9 mouse cellular contexts compared by ENCODE assay signal in genomic region chr4:148337890-148338880, GRCm38 (mm10). TPM values are rescaled to one million over a fixed set of nuclear protein-coding genes. Genes with fewer than 3 reads are reported as not detected.
DNase-seq lines count a peak whose midpoint lies in the region; ATAC-seq and TF ChIP-seq lines count a peak whose summit lies in the region.
"Had no signal": no experiment of that assay in that cellular context is flagged by ENCODE, and none has a peak within 500 bp of the region (broad histone marks: within the 10 kb centered on the region; RNA-seq: fewer than 3 reads in every experiment).

No protein-coding gene starts in this region.

- H3K4me2 ChIP-seq in liver, embryonic 14.5 days (ENCODE audit: low read depth) = no peak overlapping the region
- H3K4me2 ChIP-seq in liver, embryonic 12.5 days = no peak overlapping the region

- no peaks in the 10 kb centered on the region for H3K36me3 ChIP-seq in liver, embryonic 14.5 days (replicated peaks; ENCODE audit: control insufficient read depth, insufficient read depth, low read depth)
- no peaks in the 10 kb centered on the region for H3K36me3 ChIP-seq in liver, embryonic 12.5 days

- no peak overlapping the region for H3K27ac ChIP-seq in liver, embryonic 14.5 days
- H3K27ac ChIP-seq in liver, embryonic 12.5 days = no peak overlapping the region
- H3K27ac ChIP-seq in gastrocnemius, adult 2 months = no peak overlapping the region

- no peaks in the 10 kb centered on the region for H3K27me3 ChIP-seq in liver, embryonic 14.5 days (ENCODE audit: control insufficient read depth, insufficient read depth, low read length)
- no peaks in the 10 kb centered on the region for H3K27me3 ChIP-seq in liver, embryonic 12.5 days (replicated peaks)

- no peak for ATAC-seq in liver, embryonic 14.5 days (ENCODE audit: insufficient read depth)
- no peak for ATAC-seq in liver, embryonic 12.5 days
- no peak for ATAC-seq in CD4-positive, CD25-positive, alpha-beta regulatory T cell, adult 4 months

- no peaks in the 10 kb centered on the region for H3K4me1 ChIP-seq in liver, embryonic 14.5 days (replicated peaks; ENCODE audit: control insufficient read depth in 2 of 2, insufficient read depth in 2 of 2, low read length in 1 of 2)
- no peaks in the 10 kb centered on the region for H3K4me1 ChIP-seq in liver, embryonic 12.5 days

- H3K9ac ChIP-seq in liver, embryonic 14.5 days (replicated peaks) = no peak overlapping the region
- H3K9ac ChIP-seq in liver, embryonic 12.5 days = no peak overlapping the region

- WGBS in liver, embryonic 14.5 days (ENCODE audit: insufficient replicate concordance) = 49% methylated on average over 13 of the region's 13 CpGs
- 59% methylated on average over 13 of the region's 13 CpGs for WGBS in liver, embryonic 12.5 days (ENCODE audit: insufficient replicate concordance)

- no peaks in the 10 kb centered on the region for H3K9me3 ChIP-seq in liver, embryonic 14.5 days (ENCODE audit: control insufficient read depth, low read length)
- no peaks in the 10 kb centered on the region for H3K9me3 ChIP-seq in liver, embryonic 12.5 days (replicated peaks)

- no peak overlapping the region for H3K4me3 ChIP-seq in liver, embryonic 14.5 days (ENCODE audit: insufficient read depth in 1 of 2, low read depth in 2 of 2, low read length in 2 of 2)
- no peak overlapping the region for H3K4me3 ChIP-seq in liver, embryonic 12.5 days
- H3K4me3 ChIP-seq in gastrocnemius, adult 2 months = no peak overlapping the region

- peak; percentile 63 for TF ChIP-seq CTCF in liver, embryonic 14.5 days (IDR thresholded peaks at IDR 0.05; ENCODE audit: low read depth)
- no peak for TF ChIP-seq CTCF in gastrocnemius, adult 2 months (IDR thresholded peaks at IDR 0.05)

- DNase-seq in cerebellum, adult 18-20 months = peak; percentile 22 to 30
- DNase-seq in cerebellum, postnatal 36 days = no peak
- no peak for DNase-seq in liver, embryonic 14.5 days (ENCODE audit: low read depth in 3 of 3, low spot score in 3 of 3)
- DNase-seq in brain, adult 2 months (ENCODE audit: low read depth, low spot score) = peak; percentile 65
- peak; percentile 60 for DNase-seq in left cerebral cortex, postnatal 4 days
- DNase-seq in gastrocnemius, adult 2 months = no peak
- DNase-seq: kidney, postnatal 25 days had no signal

- TF ChIP-seq EP300 in liver, embryonic 14.5 days (IDR thresholded peaks at IDR 0.05; ENCODE audit: low read depth) = no peak

- intact Hi-C loops in left cerebral cortex, postnatal 4 days (cut with DNase I) = no loop called here
- intact Hi-C loops in gastrocnemius, adult 2 months (cut with DNase I) = no loop called here

RNA-seq across cellular contexts. Expression of gene Disp3, which starts 50.4 kb away (rescaled TPM):
- polyA plus RNA-seq in liver, embryonic 14.5 days (2012; rRNA removed) = 0.04 TPM in 1 of 2 replicates, not detected in the other
- not detected in 2 replicates for polyA plus RNA-seq in liver, embryonic 14.5 days (2014; fragmentation: Nextera tagmentation; extraction: Ambion mirVana)
- 0.07 and 0.11 TPM in 2 replicates for polyA plus RNA-seq in liver, embryonic 12.5 days (2016; fragmentation: Nextera tagmentation; extraction: Ambion mirVana)
- 10 to 100 TPM; 12.9 to 18.3 TPM for total RNA-seq in left cerebral cortex, postnatal 4 days (2021)
- not detected for polyA plus RNA-seq in CD4-positive, CD25-positive, alpha-beta regulatory T cell, adult 4 months (2017; shearing (Covaris generic))
- not detected for total RNA-seq in gastrocnemius, adult 2 months (2021)

Comparison
In these comparisons a context has a peak if more than half of its experiments do, and no peak if none do; other contexts are left out.
1. DNase-seq: peak in cerebellum, adult 18-20 months (2 of 2), brain, adult 2 months (single experiment) and left cerebral cortex, postnatal 4 days (single experiment); none in cerebellum, postnatal 36 days (0 of 2), liver, embryonic 14.5 days (0 of 3) and gastrocnemius, adult 2 months (single experiment).